Mouse (Mus musculus): ENCODE measurements at regions not wholly inside any gene's neighbourhood (a gene's known extent, or its start where the extent isn't known, plus 50 kb on each side); places are given as distances from the start of the nearest gene placed in this dataset.
"Not testable (repeated sequence)": the region's sequence is repeated elsewhere in the genome, so short reads cannot be mapped to it uniquely, and the experiment has no call there.

GRCm38 (mm10) chr14:47969871-47970270 is 150.8 kb upstream of the Peli2 start:
- Histone ChIP-seq H3K4me3 (ENCODE audit: low read depth, low read length) (no peak overlapping the region), H3K4me2 (ENCODE audit: low read length) (no peak overlapping the region), H3K36me3 (ENCODE audit: control insufficient read depth, insufficient read depth, low read length) (no peaks in the 10 kb centered on the region), H3K4me1 (ENCODE audit: control insufficient read depth, insufficient read depth, low read length) (no peaks in the 10 kb centered on the region), H3K27me3 (replicated peaks; ENCODE audit: control insufficient read depth, insufficient read depth, low read length) (no peaks in the 10 kb centered on the region), H3K9ac (ENCODE audit: low read length) (no peak overlapping the region), H3K27ac (ENCODE audit: low read depth, low read length) (no peak overlapping the region), H3K9me3 (replicated peaks; ENCODE audit: control insufficient read depth, low read length) (no peaks in the 10 kb centered on the region)
- 91% methylated on average over 1 of the region's 1 CpGs for WGBS
- DNase-seq (ENCODE audit: low spot score) = no peak
- no peak for ATAC-seq

GRCm38 (mm10) chr14:47973161-47973560 is 147.5 kb upstream of the Peli2 start:
- H3K4me3 ChIP-seq (ENCODE audit: low read depth, low read length); H3K9me3 ChIP-seq (replicated peaks; ENCODE audit: control insufficient read depth, low read length): not testable (repeated sequence)
- 97% methylated on average over 20 of the region's 20 CpGs for WGBS

GRCm38 (mm10) chr14:47982993-47983740 is 137.5 kb upstream of the Peli2 start:
- H3K9me3 ChIP-seq (replicated peaks; ENCODE audit: control insufficient read depth, low read length) = no peaks in the 10 kb centered on the region
- no peak for ATAC-seq
- no peak overlapping the region for H3K27ac ChIP-seq (ENCODE audit: low read depth, low read length)
- peaks cover 12% of the 10 kb centered on the region; the same call in 1 of the 2 replicates for H3K4me1 ChIP-seq (ENCODE audit: control insufficient read depth, insufficient read depth, low read length)
- H3K36me3 ChIP-seq (ENCODE audit: control insufficient read depth, insufficient read depth, low read length) = no peaks in the 10 kb centered on the region
- WGBS = 68% methylated on average over 3 of the region's 3 CpGs
- no peak overlapping the region for H3K9ac ChIP-seq (ENCODE audit: low read length)
- no peak overlapping the region for H3K4me3 ChIP-seq (ENCODE audit: low read depth, low read length)
- no peak overlapping the region for H3K4me2 ChIP-seq (ENCODE audit: low read length)
- DNase-seq (ENCODE audit: low spot score) = no peak
- H3K27me3 ChIP-seq (replicated peaks; ENCODE audit: control insufficient read depth, insufficient read depth, low read length) = no peaks in the 10 kb centered on the region

More at GRCm38 (mm10) chr14:47973161-47973560, 147.5 kb upstream of the Peli2 start:
- not testable (repeated sequence) for H3K4me1 ChIP-seq (ENCODE audit: control insufficient read depth, insufficient read depth, low read length); H3K4me2 ChIP-seq (ENCODE audit: low read length); H3K36me3 ChIP-seq (ENCODE audit: control insufficient read depth, insufficient read depth, low read length); H3K9ac ChIP-seq (ENCODE audit: low read length); DNase-seq (ENCODE audit: low spot score); ATAC-seq; H3K27me3 ChIP-seq (replicated peaks; ENCODE audit: control insufficient read depth, insufficient read depth, low read length); H3K27ac ChIP-seq (ENCODE audit: low read depth, low read length)

- H3K27ac ChIP-seq (ENCODE audit: low read depth, low read length) = no peak overlapping the region
- H3K4me1 ChIP-seq (ENCODE audit: control insufficient read depth, insufficient read depth, low read length) = peaks cover 25% of the 10 kb centered on the region; the same call in 1 of the 2 replicates
- H3K9ac ChIP-seq (ENCODE audit: low read length) = no peak overlapping the region
- no peaks in the 10 kb centered on the region for H3K36me3 ChIP-seq (ENCODE audit: control insufficient read depth, insufficient read depth, low read length)
- H3K4me2 ChIP-seq (ENCODE audit: low read length) = no peak overlapping the region
- WGBS = 46% methylated on average over 3 of the region's 3 CpGs
- H3K27me3 ChIP-seq (replicated peaks; ENCODE audit: control insufficient read depth, insufficient read depth, low read length) = no peaks in the 10 kb centered on the region
- H3K9me3 ChIP-seq (replicated peaks; ENCODE audit: control insufficient read depth, low read length) = no peaks in the 10 kb centered on the region
- no peak overlapping the region for H3K4me3 ChIP-seq (ENCODE audit: low read depth, low read length)
- DNase-seq (ENCODE audit: low spot score) (peak; percentile 26), ATAC-seq (no peak)
These were observed 134.1 kb upstream of the Peli2 start for GRCm38 (mm10) chr14:47986483-47986882.

GRCm38 (mm10) chr14:47986941-47987340 is 133.7 kb upstream of the Peli2 start:
- no peak for ATAC-seq
- Histone ChIP-seq H3K4me1 (ENCODE audit: control insufficient read depth, insufficient read depth, low read length) (peaks cover 25% of the 10 kb centered on the region; the same call in 1 of the 2 replicates), H3K27me3 (replicated peaks; ENCODE audit: control insufficient read depth, insufficient read depth, low read length) (no peaks in the 10 kb centered on the region), H3K9me3 (replicated peaks; ENCODE audit: control insufficient read depth, low read length) (no peaks in the 10 kb centered on the region), H3K9ac (ENCODE audit: low read length) (no peak overlapping the region), H3K4me2 (ENCODE audit: low read length) (no peak overlapping the region), H3K4me3 (ENCODE audit: low read depth, low read length) (no peak overlapping the region), H3K27ac (ENCODE audit: low read depth, low read length) (no peak overlapping the region), H3K36me3 (ENCODE audit: control insufficient read depth, insufficient read depth, low read length) (no peaks in the 10 kb centered on the region)
- DNase-seq (ENCODE audit: low spot score) = peak; percentile 7
- WGBS = 14% methylated on average over 5 of the region's 5 CpGs

- Histone ChIP-seq H3K36me3 (ENCODE audit: control insufficient read depth, insufficient read depth, low read length) (no peaks in the 10 kb centered on the region), H3K4me1 (ENCODE audit: control insufficient read depth, insufficient read depth, low read length) (peaks cover 25% of the 10 kb centered on the region; the same call in 1 of the 2 replicates), H3K4me2 (ENCODE audit: low read length) (no peak overlapping the region), H3K27me3 (replicated peaks; ENCODE audit: control insufficient read depth, insufficient read depth, low read length) (no peaks in the 10 kb centered on the region), H3K27ac (ENCODE audit: low read depth, low read length) (no peak overlapping the region), H3K4me3 (ENCODE audit: low read depth, low read length) (no peak overlapping the region), H3K9ac (ENCODE audit: low read length) (no peak overlapping the region), H3K9me3 (replicated peaks; ENCODE audit: control insufficient read depth, low read length) (no peaks in the 10 kb centered on the region)
- ATAC-seq (peak; percentile 40), DNase-seq (ENCODE audit: low spot score) (peak; percentile 61)
- 22% methylated on average over 7 of the region's 7 CpGs for WGBS
These were observed 133.1 kb upstream of the Peli2 start for GRCm38 (mm10) chr14:47987392-47988075.

GRCm38 (mm10) chr14:47988131-47988530 is 132.5 kb upstream of the Peli2 start:
- 54% methylated on average over 3 of the region's 3 CpGs for WGBS
- H3K27ac ChIP-seq (ENCODE audit: low read depth, low read length) = no peak overlapping the region

GRCm38 (mm10) chr14:47989315-47989714 is 131.3 kb upstream of the Peli2 start:
- Histone ChIP-seq H3K4me1 (ENCODE audit: control insufficient read depth, insufficient read depth, low read length) (peaks cover 25% of the 10 kb centered on the region; the same call in 1 of the 2 replicates), H3K4me3 (ENCODE audit: low read depth, low read length) (no peak overlapping the region), H3K9ac (ENCODE audit: low read length) (no peak overlapping the region), H3K4me2 (ENCODE audit: low read length) (no peak overlapping the region), H3K9me3 (replicated peaks; ENCODE audit: control insufficient read depth, low read length) (no peaks in the 10 kb centered on the region), H3K27me3 (replicated peaks; ENCODE audit: control insufficient read depth, insufficient read depth, low read length) (no peaks in the 10 kb centered on the region), H3K36me3 (ENCODE audit: control insufficient read depth, insufficient read depth, low read length) (no peaks in the 10 kb centered on the region), H3K27ac (ENCODE audit: low read depth, low read length) (peak overlapping the region; percentile 11; the same call in 1 of the 2 replicates)
- DNase-seq (ENCODE audit: low spot score) (peak; percentile 89), ATAC-seq (peak; percentile 76)
- 18% methylated on average over 5 of the region's 5 CpGs for WGBS

More at GRCm38 (mm10) chr14:47988131-47988530, 132.5 kb upstream of the Peli2 start:
- no peaks in the 10 kb centered on the region for H3K27me3 ChIP-seq (replicated peaks; ENCODE audit: control insufficient read depth, insufficient read depth, low read length)
- no peaks in the 10 kb centered on the region for H3K36me3 ChIP-seq (ENCODE audit: control insufficient read depth, insufficient read depth, low read length)
- H3K4me2 ChIP-seq (ENCODE audit: low read length) = no peak overlapping the region
- no peaks in the 10 kb centered on the region for H3K9me3 ChIP-seq (replicated peaks; ENCODE audit: control insufficient read depth, low read length)
- DNase-seq (ENCODE audit: low spot score) (peak; percentile 13), ATAC-seq (0 out of 2 replicates have a peak, but pooled peaks have one; percentile 24)
- no peak overlapping the region for H3K9ac ChIP-seq (ENCODE audit: low read length)
- peaks cover 25% of the 10 kb centered on the region; the same call in 1 of the 2 replicates for H3K4me1 ChIP-seq (ENCODE audit: control insufficient read depth, insufficient read depth, low read length)
- no peak overlapping the region for H3K4me3 ChIP-seq (ENCODE audit: low read depth, low read length)

- Histone ChIP-seq H3K4me2 (ENCODE audit: low read length) (no peak overlapping the region), H3K9me3 (replicated peaks; ENCODE audit: control insufficient read depth, low read length) (no peaks in the 10 kb centered on the region), H3K36me3 (ENCODE audit: control insufficient read depth, insufficient read depth, low read length) (no peaks in the 10 kb centered on the region), H3K27me3 (replicated peaks; ENCODE audit: control insufficient read depth, insufficient read depth, low read length) (no peaks in the 10 kb centered on the region), H3K27ac (ENCODE audit: low read depth, low read length) (no peak overlapping the region), H3K9ac (ENCODE audit: low read length) (no peak overlapping the region), H3K4me1 (ENCODE audit: control insufficient read depth, insufficient read depth, low read length) (peaks cover 25% of the 10 kb centered on the region; the same call in 1 of the 2 replicates), H3K4me3 (ENCODE audit: low read depth, low read length) (no peak overlapping the region)
- ATAC-seq (no peak), DNase-seq (ENCODE audit: low spot score) (no peak)
- WGBS = 39% methylated on average over 3 of the region's 3 CpGs
These were observed 129.9 kb upstream of the Peli2 start for GRCm38 (mm10) chr14:47990716-47991115.
